In genomic region chr8:8225994-8226393, GRCm38 (mm10) we compare ENCODE assay signal across 24 mouse cellular contexts.
DNase-seq lines count a peak whose midpoint lies in the region; ATAC-seq and TF ChIP-seq lines count a peak whose summit lies in the region.
"Had no signal": no experiment of that assay in that cellular context is flagged by ENCODE, and none has a peak within 500 bp of the region (broad histone marks: within the 10 kb centered on the region; RNA-seq: fewer than 3 reads in every experiment).

No protein-coding gene starts in this region.

- no peak for TF ChIP-seq POLR2A in small intestine, adult 2 months (IDR thresholded peaks at IDR 0.05; ENCODE audit: low read depth, low read length)

- no peaks in the 10 kb centered on the region for H3K9me3 ChIP-seq in midbrain, embryonic 11.5 days (ENCODE audit: control insufficient read depth, low read length)
- H3K9me3 ChIP-seq in midbrain, embryonic 14.5 days (ENCODE audit: control insufficient read depth, low read length), result no peaks in the 10 kb centered on the region
- no peaks in the 10 kb centered on the region for H3K9me3 ChIP-seq in intestine, embryonic 16.5 days (ENCODE audit: control insufficient read depth, low read length)
- H3K9me3 ChIP-seq in liver, embryonic 11.5 days (ENCODE audit: control insufficient read depth, low read length), result no peaks in the 10 kb centered on the region
- H3K9me3 ChIP-seq: forebrain, embryonic 10.5 days; forebrain, embryonic 13.5 days; G1E had no signal

- no peak for TF ChIP-seq CTCF in small intestine, adult 2 months (IDR thresholded peaks at IDR 0.05; ENCODE audit: extremely low read depth, insufficient read length, insufficient replicate concordance, low read depth, low read length)

- peak; percentile 45 for DNase-seq in midbrain, embryonic 11.5 days (ENCODE audit: low spot score, missing footprints)
- DNase-seq in midbrain, embryonic 14.5 days, result no peak
- no peak for DNase-seq in yolk sac, embryonic 10.5 days (ENCODE audit: low spot score)
- DNase-seq in liver, embryonic 11.5 days (ENCODE audit: low spot score), result no peak
- no peak for DNase-seq in layer of hippocampus, postnatal 36 days
- DNase-seq: adrenal gland, postnatal 10 days; adrenal gland, postnatal 36 days; B cell, adult 2 months; cerebellum, adult 18-20 months; cerebellum, adult 9-10 months; cerebellum, postnatal 14 days; gastrocnemius, adult 2 months; gastrocnemius, postnatal 14 days; heart, adult 11 months had no signal

- H3K9ac ChIP-seq in midbrain, embryonic 11.5 days (ENCODE audit: low read length), result no peak overlapping the region
- no peak overlapping the region for H3K9ac ChIP-seq in midbrain, embryonic 14.5 days (replicated peaks; ENCODE audit: low read length)
- H3K9ac ChIP-seq in intestine, embryonic 16.5 days (ENCODE audit: low read depth, low read length), result no peak overlapping the region
- no peak overlapping the region for H3K9ac ChIP-seq in liver, embryonic 11.5 days (ENCODE audit: low read depth, low read length)
- H3K9ac ChIP-seq: forebrain, embryonic 13.5 days; hindbrain, embryonic 14.5 days had no signal

- peaks cover 7% of the 10 kb centered on the region; the same call in 1 of the 2 replicates for H3K27me3 ChIP-seq in midbrain, embryonic 11.5 days (ENCODE audit: control insufficient read depth, insufficient read depth, low read length)
- no peaks in the 10 kb centered on the region; the same call in 1 of the 2 replicates for H3K27me3 ChIP-seq in midbrain, embryonic 14.5 days (ENCODE audit: control insufficient read depth, insufficient read depth, low read length)
- H3K27me3 ChIP-seq in intestine, embryonic 16.5 days (replicated peaks; ENCODE audit: control insufficient read depth, insufficient read depth, low read length), result no peaks in the 10 kb centered on the region
- H3K27me3 ChIP-seq in small intestine, adult 2 months (ENCODE audit: control insufficient read depth, insufficient read depth, low read length), result no peaks in the 10 kb centered on the region
- no peaks in the 10 kb centered on the region for H3K27me3 ChIP-seq in liver, embryonic 11.5 days (replicated peaks; ENCODE audit: control insufficient read depth, insufficient read depth, low read length)
- H3K27me3 ChIP-seq: CH12.LX; forebrain, embryonic 13.5 days; Patski had no signal

- H3K4me2 ChIP-seq in midbrain, embryonic 11.5 days, result no peak overlapping the region
- no peak overlapping the region for H3K4me2 ChIP-seq in midbrain, embryonic 14.5 days (ENCODE audit: low read length)
- no peak overlapping the region for H3K4me2 ChIP-seq in intestine, embryonic 16.5 days (ENCODE audit: low read depth, low read length)
- no peak overlapping the region for H3K4me2 ChIP-seq in liver, embryonic 11.5 days
- H3K4me2 ChIP-seq: forebrain, embryonic 13.5 days; heart, embryonic 11.5 days; hindbrain, embryonic 14.5 days had no signal

- WGBS in midbrain, embryonic 11.5 days, result 81% methylated on average over 2 of the region's 2 CpGs
- 83% methylated on average over 2 of the region's 2 CpGs for WGBS in midbrain, embryonic 14.5 days
- 63% methylated on average over 2 of the region's 2 CpGs for WGBS in intestine, embryonic 16.5 days
- WGBS in small intestine, adult 2 months, result 24% methylated on average over 2 of the region's 2 CpGs
- 70% methylated on average over 2 of the region's 2 CpGs for WGBS in liver, embryonic 11.5 days

- ATAC-seq in midbrain, embryonic 11.5 days (ENCODE audit: low FRiP score), result no peak
- no peak for ATAC-seq in midbrain, embryonic 14.5 days (ENCODE audit: low FRiP score, low TSS enrichment)
- peak; percentile 84 for ATAC-seq in intestine, embryonic 16.5 days
- no peak for ATAC-seq in liver, embryonic 11.5 days (replicated peaks; ENCODE audit: low FRiP score)
- ATAC-seq: forebrain, embryonic 13.5 days; forebrain, embryonic 16.5 days; Patski had no signal

- H3K4me3 ChIP-seq in midbrain, embryonic 11.5 days (ENCODE audit: low read depth, low read length), result no peak overlapping the region
- no peak overlapping the region for H3K4me3 ChIP-seq in midbrain, embryonic 14.5 days (replicated peaks; ENCODE audit: low read depth, low read length)
- H3K4me3 ChIP-seq in intestine, embryonic 16.5 days (ENCODE audit: low read length), result no peak overlapping the region
- no peak overlapping the region for H3K4me3 ChIP-seq in small intestine, adult 2 months (ENCODE audit: low read depth, low read length)
- H3K4me3 ChIP-seq in liver, embryonic 11.5 days (ENCODE audit: low read depth, low read length), result no peak overlapping the region
- H3K4me3 ChIP-seq: forebrain, embryonic 10.5 days; forebrain, embryonic 13.5 days; gastrocnemius, adult 2 months had no signal

- no peaks in the 10 kb centered on the region for H3K36me3 ChIP-seq in midbrain, embryonic 11.5 days (ENCODE audit: control insufficient read depth, insufficient read depth, low read length)
- no peaks in the 10 kb centered on the region for H3K36me3 ChIP-seq in midbrain, embryonic 14.5 days (ENCODE audit: control insufficient read depth, insufficient read depth, low read length)
- H3K36me3 ChIP-seq in intestine, embryonic 16.5 days (ENCODE audit: control insufficient read depth, insufficient read depth, low read length), result no peaks in the 10 kb centered on the region
- no peaks in the 10 kb centered on the region for H3K36me3 ChIP-seq in small intestine, adult 2 months (ENCODE audit: control insufficient read depth, insufficient read depth, low read length)
- no peaks in the 10 kb centered on the region for H3K36me3 ChIP-seq in liver, embryonic 11.5 days (ENCODE audit: control insufficient read depth, insufficient read depth, low read length)
- H3K36me3 ChIP-seq: forebrain, embryonic 10.5 days; G1E had no signal

- H3K27ac ChIP-seq in midbrain, embryonic 11.5 days (ENCODE audit: low read depth, low read length), result no peak overlapping the region
- no peak overlapping the region for H3K27ac ChIP-seq in midbrain, embryonic 14.5 days (replicated peaks; ENCODE audit: low read depth, low read length)
- H3K27ac ChIP-seq in intestine, embryonic 16.5 days (ENCODE audit: low read length), result peak overlapping the region; percentile 1; the same call in 1 of the 2 replicates
- H3K27ac ChIP-seq in small intestine, adult 2 months (ENCODE audit: insufficient read depth, low read depth, low read length), result 0 out of 2 replicates have a peak overlapping the region, but pooled peaks have one; percentile 6
- no peak overlapping the region for H3K27ac ChIP-seq in liver, embryonic 11.5 days (ENCODE audit: low read depth, low read length)
- H3K27ac ChIP-seq: forebrain, embryonic 10.5 days; forebrain, embryonic 13.5 days; gastrocnemius, adult 2 months; hindbrain, embryonic 14.5 days had no signal

- H3K4me1 ChIP-seq in midbrain, embryonic 11.5 days (ENCODE audit: control insufficient read depth, insufficient read depth, low read length), result no peaks in the 10 kb centered on the region
- peaks cover 1% of the 10 kb centered on the region; the same call in 1 of the 2 replicates for H3K4me1 ChIP-seq in midbrain, embryonic 14.5 days (ENCODE audit: control insufficient read depth, insufficient read depth, low read length)
- H3K4me1 ChIP-seq in intestine, embryonic 16.5 days (ENCODE audit: control insufficient read depth, insufficient read depth, low read length), result no peaks in the 10 kb centered on the region
- H3K4me1 ChIP-seq in small intestine, adult 2 months (ENCODE audit: control insufficient read depth, insufficient read depth, insufficient read length, low read length), result peaks cover 9% of the 10 kb centered on the region; the same call in 1 of the 2 replicates
- no peaks in the 10 kb centered on the region for H3K4me1 ChIP-seq in liver, embryonic 11.5 days (replicated peaks; ENCODE audit: control insufficient read depth, insufficient read depth, low read length)

Comparison
In these comparisons a context has a peak if more than half of its experiments do, and no peak if none do; other contexts are left out.
1. H3K27ac ChIP-seq: peak in intestine, embryonic 16.5 days (single experiment) and small intestine, adult 2 months (single experiment); none in midbrain, embryonic 11.5 days (single experiment), midbrain, embryonic 14.5 days (single experiment) and liver, embryonic 11.5 days (single experiment).